Mouse (Mus musculus) retina, postnatal 7 days (tissue): ENCODE measurements around the gene Hspg2.
A peak's percentile ranks its signal among the peaks of the same experiment; 100 is the strongest.

ENCODE experiments used
- DNase-seq: peaks from one replicate; pipeline ENCODE4 v3.0.0-alpha.2; 2012; ENCODE audit warnings: low read depth, low spot score

The Hspg2 gene

GRCm38 (mm10) chr4:137480191-137480992, 11.8 kb downstream of the Hspg2 start:
- no peak for DNase-seq

- DNase-seq, result no peak
Observed at GRCm38 (mm10) chr4:137480993-137481340, 12.4 kb downstream of the Hspg2 start.

DNA sequence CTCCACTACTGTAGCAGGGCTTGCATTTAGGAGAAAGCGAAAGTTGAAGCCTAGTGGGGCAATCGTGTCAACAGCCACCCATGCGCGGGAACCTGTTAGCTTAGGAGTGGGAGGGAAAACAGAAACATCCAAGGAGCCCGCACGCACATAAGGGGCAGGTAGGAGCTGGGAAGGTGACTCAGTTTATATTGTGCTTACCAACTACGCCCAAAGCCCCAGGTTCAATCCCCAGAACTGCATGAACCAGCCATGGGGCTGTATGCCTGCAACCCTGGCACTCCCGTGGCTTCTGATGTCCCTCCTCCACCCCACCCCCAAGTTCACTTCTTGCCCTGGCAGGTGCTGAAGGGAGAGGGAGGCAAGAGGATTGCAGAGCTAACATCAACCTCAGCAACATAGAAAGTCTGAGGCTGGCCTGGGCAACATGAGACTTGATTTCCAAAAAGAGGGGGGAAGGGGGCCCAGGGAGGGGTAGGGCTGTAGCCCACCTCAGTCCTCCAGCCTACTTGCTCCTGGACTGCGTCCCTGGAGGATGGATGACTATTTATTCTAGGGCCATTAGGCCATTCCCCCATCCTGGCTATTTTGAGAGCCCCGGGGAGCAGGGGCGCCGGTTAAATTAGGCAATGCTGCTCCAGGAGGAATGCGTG, 12.9 kb downstream of the Hspg2 start:
- no peak for DNase-seq

GRCm38 (mm10) chr4:137483871-137484270, 15.3 kb downstream of the Hspg2 start:
- DNase-seq, result no peak

DNA sequence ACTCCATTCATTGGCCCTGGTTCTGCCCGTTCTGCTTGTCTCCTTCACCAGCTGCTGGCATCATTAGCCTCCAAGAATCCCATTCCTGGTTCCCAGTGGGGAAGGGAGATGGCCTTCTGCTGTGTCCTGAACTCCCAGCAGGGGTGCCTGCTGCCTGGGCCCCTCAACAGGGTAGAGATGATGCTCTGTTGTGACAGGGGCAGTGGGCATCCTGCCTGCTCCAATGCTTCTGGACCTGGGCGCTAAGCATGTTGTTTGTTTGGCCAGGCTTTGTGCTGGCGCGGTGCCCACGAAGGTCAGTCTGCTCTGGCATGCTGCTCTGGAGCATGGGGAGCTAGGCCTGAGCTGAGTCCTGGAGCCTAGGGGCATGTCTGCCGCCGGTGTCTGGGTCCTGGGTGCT, 16.0 kb downstream of the Hspg2 start:
- no peak for DNase-seq

GRCm38 (mm10) chr4:137485258-137485960, 16.8 kb downstream of the Hspg2 start:
- no peak for DNase-seq

DNA sequence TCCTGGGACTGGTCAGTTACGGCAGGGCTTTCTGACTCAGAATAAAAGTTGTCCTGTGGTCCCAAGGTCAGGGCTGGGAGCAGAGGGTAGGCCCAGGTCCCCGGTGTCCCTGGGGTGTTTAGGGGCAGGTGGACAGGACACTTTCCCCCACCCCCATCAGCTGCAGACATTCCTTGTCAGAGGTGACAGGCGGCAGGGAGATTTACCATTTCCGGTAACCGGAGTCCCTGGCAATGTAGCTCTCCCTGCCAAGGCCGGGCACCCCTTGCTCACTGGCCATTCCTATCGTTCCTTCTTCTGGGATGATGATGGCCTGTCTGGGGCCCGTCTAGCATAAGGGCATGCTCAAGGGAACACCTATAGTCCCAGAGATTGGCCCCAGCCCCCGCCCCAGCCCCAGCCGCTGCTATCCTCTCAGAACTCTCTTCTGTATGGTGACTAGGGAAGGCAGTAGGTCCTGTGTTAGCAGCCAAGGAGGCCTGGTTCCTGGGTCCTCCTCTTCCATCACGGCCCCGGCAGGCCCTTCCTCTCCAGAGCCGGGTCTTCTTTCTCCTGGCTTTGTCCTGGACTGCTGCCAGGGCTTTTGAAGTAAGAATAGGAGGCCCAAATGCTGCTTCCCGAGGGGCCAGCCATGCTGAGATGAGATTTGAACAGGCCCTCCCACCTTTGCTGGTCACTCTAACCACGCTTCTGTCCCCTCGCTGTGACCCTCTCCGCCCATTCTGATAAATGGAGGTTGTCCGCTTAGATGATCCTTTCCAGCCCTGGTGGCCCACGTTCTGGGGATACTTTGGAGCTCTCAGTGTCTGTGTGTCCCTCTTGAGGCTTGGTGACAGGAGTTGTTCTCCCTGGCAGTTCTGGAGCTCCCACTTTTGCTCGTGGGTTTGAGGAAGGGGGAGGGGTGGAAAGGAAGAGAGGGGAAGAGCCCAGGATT, 17.8 kb downstream of the Hspg2 start:
- DNase-seq, result no peak

DNA sequence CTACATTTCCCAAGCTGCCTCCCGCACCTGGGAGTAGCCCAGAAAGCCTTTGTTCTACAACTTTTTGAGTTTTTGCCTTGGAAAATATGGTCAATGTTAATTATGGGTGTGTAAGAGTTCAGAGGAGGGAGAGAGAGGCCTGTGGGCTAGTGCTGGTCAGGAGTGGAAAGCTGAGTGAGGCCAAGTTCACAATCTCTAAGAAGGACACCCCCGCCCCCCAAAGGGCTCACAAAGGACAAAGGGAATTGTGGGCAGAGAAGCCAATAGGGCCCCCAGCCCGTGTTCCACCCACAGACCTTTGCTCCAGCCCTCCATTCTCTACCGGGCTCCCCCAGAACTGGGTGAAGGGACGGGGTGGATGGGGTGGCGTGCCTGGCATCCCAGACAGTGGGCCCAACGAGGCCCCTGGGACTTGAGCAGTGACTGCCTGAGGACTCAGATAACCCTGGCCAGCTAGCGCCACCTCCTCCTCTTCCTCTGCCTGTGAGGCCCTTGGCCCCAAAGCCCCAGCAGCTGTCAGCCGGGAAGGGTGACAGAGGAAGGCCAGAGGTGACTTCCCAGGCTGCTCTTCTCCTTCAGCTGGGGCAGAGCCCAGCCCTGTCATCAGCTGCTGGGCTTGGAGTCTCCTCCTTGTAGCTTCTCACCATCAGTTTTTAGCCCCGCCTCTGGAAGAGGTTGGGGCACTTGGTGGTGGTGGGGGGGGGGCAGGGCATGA, 18.9 kb downstream of the Hspg2 start:
- DNase-seq, result peak; percentile 29

DNA sequence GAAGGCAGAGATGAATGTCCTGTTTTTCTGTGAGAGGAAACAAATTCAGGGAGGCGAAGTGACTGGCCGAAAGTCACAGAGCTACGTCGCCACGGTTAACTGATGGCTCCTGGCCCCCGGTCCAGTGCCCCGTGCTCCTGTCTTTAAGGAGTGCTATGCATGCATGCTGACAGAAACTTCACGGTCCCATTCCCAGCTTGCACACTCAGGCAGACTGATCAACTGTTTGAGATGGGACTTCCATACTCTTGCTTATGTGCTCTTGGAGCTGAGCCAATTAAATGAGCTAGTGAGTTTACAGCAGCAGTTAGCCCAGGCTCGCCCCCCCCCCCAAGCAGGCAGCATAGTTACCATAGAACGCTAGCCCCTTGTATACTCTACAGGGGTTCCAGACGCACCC, 19.5 kb downstream of the Hspg2 start:
- DNase-seq, result no peak

GRCm38 (mm10) chr4:137488571-137489303, 20.2 kb downstream of the Hspg2 start:
- DNase-seq, result no peak

DNA sequence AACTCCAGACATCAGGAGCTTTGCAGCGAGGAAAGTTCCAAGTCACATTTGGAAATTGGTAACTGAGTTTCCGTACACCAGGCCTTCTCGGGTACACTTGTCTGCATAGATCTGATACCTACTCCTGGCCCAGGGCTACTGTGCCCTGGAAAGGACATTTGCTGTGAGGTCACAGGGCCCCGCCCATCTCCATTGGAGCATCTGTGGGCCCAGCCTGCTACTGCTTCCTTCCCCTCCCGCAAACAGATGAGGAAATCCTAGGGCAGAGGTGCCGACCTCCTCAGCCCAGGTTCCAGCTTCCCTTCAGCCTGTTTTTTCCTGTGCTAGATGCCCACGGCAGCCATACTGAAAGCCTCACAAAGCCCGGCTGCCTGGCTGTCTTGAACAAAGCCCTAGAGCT, 21.4 kb downstream of the Hspg2 start:
- no peak for DNase-seq

DNA sequence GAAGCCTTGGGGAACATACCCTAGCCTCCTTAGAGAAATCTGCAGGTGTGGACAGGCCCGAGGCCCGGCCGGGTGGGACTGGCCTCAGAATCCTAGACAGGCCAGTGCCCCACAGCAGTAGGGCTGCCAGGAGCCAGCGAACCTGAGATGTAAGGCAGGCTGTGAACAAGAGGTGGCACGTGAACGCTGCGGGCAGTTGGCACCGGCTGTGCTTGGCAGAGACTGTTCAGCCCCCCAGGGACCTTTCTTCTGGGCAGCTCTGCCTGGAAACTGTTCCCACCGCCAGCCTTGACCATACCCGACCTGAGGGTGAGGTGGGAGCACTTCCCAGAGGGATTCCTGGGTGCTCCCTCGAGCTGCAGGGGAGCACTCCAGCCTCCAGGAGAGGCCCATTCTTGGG, 24.0 kb downstream of the Hspg2 start:
- no peak for DNase-seq

DNA sequence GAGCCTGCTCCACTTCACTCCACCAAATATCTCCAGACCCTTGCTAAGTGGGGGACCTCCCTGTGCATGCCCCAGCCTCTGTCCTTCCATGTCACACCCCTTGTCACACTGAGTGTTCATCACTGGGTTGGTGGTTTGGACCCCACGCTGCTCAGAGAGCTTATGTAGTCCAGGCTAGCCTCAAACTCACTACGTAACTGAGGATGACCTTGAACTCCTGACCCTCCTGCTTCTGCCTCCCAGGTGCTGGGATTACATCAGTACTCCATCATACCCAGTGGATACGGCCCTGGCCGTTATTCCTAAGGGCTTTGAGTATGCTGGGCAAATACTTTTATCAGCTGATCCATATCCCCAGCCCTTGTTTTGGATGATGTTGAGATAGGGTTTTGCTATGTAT, 24.6 kb downstream of the Hspg2 start:
- no peak for DNase-seq

DNA sequence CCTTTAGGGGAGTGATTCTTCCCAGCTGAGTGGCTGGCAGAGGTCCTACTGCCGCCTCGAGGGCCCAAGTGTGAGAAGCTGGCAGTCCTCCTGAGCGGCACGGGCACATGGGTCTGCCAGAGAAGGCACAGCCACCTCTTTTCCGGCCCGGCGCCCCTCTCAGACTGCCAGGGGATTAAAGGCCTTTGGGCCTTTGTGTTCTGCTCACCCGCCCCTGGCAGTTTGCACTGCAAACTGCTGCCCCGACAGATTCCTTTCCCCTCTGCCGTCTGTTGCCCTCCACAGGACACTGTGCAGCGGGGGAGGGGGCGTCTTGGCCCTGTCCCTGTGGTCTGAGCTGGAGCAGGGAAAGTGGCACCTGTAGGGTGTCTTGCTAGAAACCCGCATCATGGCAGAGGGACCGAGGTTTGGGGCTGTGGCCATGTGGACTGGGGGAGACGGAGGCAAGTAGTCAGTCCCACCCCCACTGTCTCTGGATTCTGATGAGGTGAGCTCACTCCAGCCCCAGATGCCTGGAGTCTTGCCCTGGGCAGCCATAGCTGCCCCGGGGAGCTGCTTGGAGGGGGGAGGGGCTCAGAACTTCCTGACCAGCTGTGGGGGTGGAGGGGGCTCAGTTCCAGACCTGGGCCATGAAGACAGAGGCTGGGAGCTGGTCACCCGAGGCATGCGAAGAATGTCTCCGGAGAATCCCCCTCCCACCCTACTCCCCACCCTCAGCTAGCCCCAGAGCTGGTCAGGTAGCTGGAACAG, 26.4 kb downstream of the Hspg2 start:
- DNase-seq, result peak; percentile 33

- DNase-seq, result no peak
Observed at GRCm38 (mm10) chr4:137495501-137496100, 27.0 kb downstream of the Hspg2 start.

- DNase-seq, result no peak
Observed at GRCm38 (mm10) chr4:137497367-137497766, 28.8 kb downstream of the Hspg2 start.

- no peak for DNase-seq
Observed at GRCm38 (mm10) chr4:137497892-137498722, 29.5 kb downstream of the Hspg2 start.

GRCm38 (mm10) chr4:137498882-137499583, 30.5 kb downstream of the Hspg2 start:
- no peak for DNase-seq
